Mouse (Mus musculus) heart, embryonic 10.5 days (tissue): ENCODE results near the gene Tcf3. TPM values are rescaled to one million over a fixed set of nuclear protein-coding genes. Genes with fewer than 3 reads are reported as not detected.

ENCODE experiments used
- DNase-seq: peaks from one replicate; pipeline ENCODE4 v3.0.0-alpha.2; 2017; ENCODE audit warnings: low spot score
- H3K27ac ChIP-seq: fragments of 300-500 bp; sonication (generic); 2 replicates; pipeline ENCODE4 v1.5.1; 2016; ENCODE audit warnings: mild to moderate bottlenecking
- H3K27me3 ChIP-seq: fragments of 300-500 bp; sonication (generic); 2 replicates; pipeline ENCODE4 v1.6.1; 2016; ENCODE audit warnings: mild to moderate bottlenecking; ENCODE audit not compliant: poor library complexity, insufficient read depth, severe bottlenecking
- H3K36me3 ChIP-seq: fragments of 300-500 bp; sonication (generic); 2 replicates; pipeline ENCODE4 v1.6.1; 2016; ENCODE audit warnings: mild to moderate bottlenecking, moderate library complexity
- H3K4me1 ChIP-seq: fragments of 300-500 bp; sonication (generic); 2 replicates; pipeline ENCODE4 v1.6.1; 2016; ENCODE audit warnings: mild to moderate bottlenecking
- H3K4me3 ChIP-seq: fragments of 300-500 bp; sonication (generic); 2 replicates; pipeline ENCODE4 v1.5.1; 2016; ENCODE audit warnings: mild to moderate bottlenecking, moderate library complexity
- H3K9me3 ChIP-seq: fragments of 300-500 bp; sonication (generic); 2 replicates; pipeline ENCODE4 v1.6.1; 2016; ENCODE audit warnings: mild to moderate bottlenecking, moderate library complexity
- WGBS: fragments of 180-500 bp; shearing (Covaris S2); methylation state at CpG from one replicate; pipeline ENCODE4 v1.1.7; 2016; 5-methylcytosine and 5-hydroxymethylcytosine counted together
- polyA plus RNA-seq: library from polyadenylated mRNA; unstranded; fragments of >200 nt; fragmentation: Nextera tagmentation; extraction: Ambion mirVana; gene quantifications from 2 replicates; pipeline ENCODE4 v1.2.1, GENCODE M21; 2016

Tcf3 gene
- polyA plus RNA-seq, 1 experiment from 2014 or later, result 140 TPM

- H3K9me3 ChIP-seq, result no peaks in the 10 kb centered on the region
- H3K4me3 ChIP-seq, result peak overlapping the region; percentile 87
- H3K4me1 ChIP-seq, result peaks cover 50% of the 10 kb centered on the region
- no peaks in the 10 kb centered on the region for H3K27me3 ChIP-seq
- DNase-seq, result no peak
- 7% methylated on average over 94 of the region's 94 CpGs for whole genome bisulfite sequencing
- peaks cover 51% of the 10 kb centered on the region for H3K36me3 ChIP-seq
- peak overlapping the region; percentile 94 for H3K27ac ChIP-seq
These were observed 46.5 kb downstream of the Tcf3 start for GRCm38 (mm10) chr10:80386735-80387471.

- peak overlapping the region; percentile 87 for H3K4me3 ChIP-seq
- H3K27ac ChIP-seq, result peak overlapping the region; percentile 94
- no peaks in the 10 kb centered on the region for H3K27me3 ChIP-seq
- peaks cover 50% of the 10 kb centered on the region for H3K4me1 ChIP-seq
- DNase-seq, result no peak
- peaks cover 51% of the 10 kb centered on the region for H3K36me3 ChIP-seq
- WGBS, result 2% methylated on average over 34 of the region's 34 CpGs
- no peaks in the 10 kb centered on the region for H3K9me3 ChIP-seq
These were observed 47.4 kb downstream of the Tcf3 start for GRCm38 (mm10) chr10:80385811-80386734.

GRCm38 (mm10) chr10:80385310-80385709, 48.1 kb downstream of the Tcf3 start:
- DNase-seq, result no peak
- Histone ChIP-seq H3K4me3 (peak overlapping the region; percentile 87), H3K36me3 (peaks cover 50% of the 10 kb centered on the region), H3K9me3 (no peaks in the 10 kb centered on the region), H3K27ac (peak overlapping the region; percentile 94), H3K4me1 (peaks cover 50% of the 10 kb centered on the region), H3K27me3 (no peaks in the 10 kb centered on the region)
- 40% methylated on average over 7 of the region's 7 CpGs for WGBS

GRCm38 (mm10) chr10:80384709-80385108, 48.7 kb downstream of the Tcf3 start:
- Histone ChIP-seq H3K27ac (peak overlapping the region; percentile 94; the same call in 1 of the 2 replicates), H3K4me1 (peaks cover 50% of the 10 kb centered on the region), H3K36me3 (peaks cover 49% of the 10 kb centered on the region), H3K27me3 (no peaks in the 10 kb centered on the region), H3K4me3 (peak overlapping the region; percentile 87), H3K9me3 (no peaks in the 10 kb centered on the region)
- DNase-seq, result no peak
- 64% methylated on average over 7 of the region's 7 CpGs for WGBS

GRCm38 (mm10) chr10:80384115-80384639, 49.3 kb downstream of the Tcf3 start:
- no peak for DNase-seq
- Histone ChIP-seq H3K27ac (no peak overlapping the region), H3K27me3 (no peaks in the 10 kb centered on the region), H3K4me3 (peak overlapping the region; percentile 23; the same call in 1 of the 2 replicates), H3K9me3 (no peaks in the 10 kb centered on the region), H3K36me3 (peaks cover 53% of the 10 kb centered on the region), H3K4me1 (peaks cover 50% of the 10 kb centered on the region)
- WGBS, result 81% methylated on average over 4 of the region's 4 CpGs

- Histone ChIP-seq H3K4me3 (no peak overlapping the region), H3K36me3 (peaks cover 53% of the 10 kb centered on the region)
These were observed 50.0 kb downstream of the Tcf3 start for GRCm38 (mm10) chr10:80383431-80383830.

GRCm38 (mm10) chr10:80382641-80383365, 50.6 kb downstream of the Tcf3 start:
- WGBS, result 89% methylated on average over 7 of the region's 7 CpGs
- Histone ChIP-seq H3K27ac (no peak overlapping the region), H3K36me3 (peaks cover 53% of the 10 kb centered on the region)

More at GRCm38 (mm10) chr10:80383431-80383830, 50.0 kb downstream of the Tcf3 start:
- peaks cover 48% of the 10 kb centered on the region for H3K4me1 ChIP-seq
- no peaks in the 10 kb centered on the region for H3K9me3 ChIP-seq
- 73% methylated on average over 4 of the region's 4 CpGs for WGBS
- H3K27ac ChIP-seq, result no peak overlapping the region
- DNase-seq, result no peak
- no peaks in the 10 kb centered on the region for H3K27me3 ChIP-seq

GRCm38 (mm10) chr10:80377716-80378115, 55.7 kb downstream of the Tcf3 start:
- WGBS, result 43% methylated on average over 10 of the region's 10 CpGs
- DNase-seq, result no peak
- Histone ChIP-seq H3K4me1 (peaks cover 4% of the 10 kb centered on the region; the same call in 1 of the 2 replicates), H3K27ac (no peak overlapping the region), H3K4me3 (no peak overlapping the region), H3K9me3 (no peaks in the 10 kb centered on the region), H3K27me3 (peaks cover 8% of the 10 kb centered on the region), H3K36me3 (peaks cover 32% of the 10 kb centered on the region)

More at GRCm38 (mm10) chr10:80382641-80383365, 50.6 kb downstream of the Tcf3 start:
- Histone ChIP-seq H3K9me3 (no peaks in the 10 kb centered on the region), H3K27me3 (no peaks in the 10 kb centered on the region), H3K4me3 (no peak overlapping the region), H3K4me1 (peaks cover 42% of the 10 kb centered on the region)
- DNase-seq, result no peak

GRCm38 (mm10) chr10:80376160-80376559, 57.3 kb downstream of the Tcf3 start:
- peaks cover 17% of the 10 kb centered on the region for H3K36me3 ChIP-seq
- H3K4me3 ChIP-seq, result no peak overlapping the region
- WGBS, result 2% methylated on average over 7 of the region's 7 CpGs
- H3K27ac ChIP-seq, result no peak overlapping the region
- peaks cover 16% of the 10 kb centered on the region for H3K27me3 ChIP-seq
- DNase-seq, result peak; percentile 91
- H3K4me1 ChIP-seq, result peaks cover 14% of the 10 kb centered on the region
- H3K9me3 ChIP-seq, result no peaks in the 10 kb centered on the region

GRCm38 (mm10) chr10:80374063-80374462, 59.4 kb downstream of the Tcf3 start:
- Histone ChIP-seq H3K4me1 (peaks cover 14% of the 10 kb centered on the region), H3K36me3 (no peaks in the 10 kb centered on the region), H3K4me3 (no peak overlapping the region), H3K9me3 (no peaks in the 10 kb centered on the region), H3K27ac (no peak overlapping the region), H3K27me3 (peaks cover 16% of the 10 kb centered on the region)
- 16% methylated on average over 6 of the region's 6 CpGs for WGBS
- no peak for DNase-seq

- peaks cover 10% of the 10 kb centered on the region for H3K4me1 ChIP-seq
- H3K27ac ChIP-seq, result no peak overlapping the region
- H3K4me3 ChIP-seq, result no peak overlapping the region
- no peak for DNase-seq
- WGBS, result 77% methylated on average over 6 of the region's 6 CpGs
- H3K27me3 ChIP-seq, result peaks cover 27% of the 10 kb centered on the region
- no peaks in the 10 kb centered on the region for H3K36me3 ChIP-seq
- 0 out of 2 replicates have a peak, but pooled peaks cover 4% of the 10 kb centered on the region for H3K9me3 ChIP-seq
These were observed 60.7 kb downstream of the Tcf3 start for GRCm38 (mm10) chr10:80372706-80373105.

GRCm38 (mm10) chr10:80371983-80372382, 61.5 kb downstream of the Tcf3 start:
- Histone ChIP-seq H3K27ac (no peak overlapping the region), H3K36me3 (no peaks in the 10 kb centered on the region), H3K9me3 (0 out of 2 replicates have a peak, but pooled peaks cover 4% of the 10 kb centered on the region), H3K27me3 (peaks cover 33% of the 10 kb centered on the region), H3K4me3 (peak overlapping the region; percentile 44), H3K4me1 (peaks cover 10% of the 10 kb centered on the region)
- DNase-seq, result no peak
- 56% methylated on average over 9 of the region's 9 CpGs for WGBS
